Mouse (Mus musculus): Measurements from ENCODE around the gene Ccna2.

- TF ChIP-seq CTCF (IDR thresholded peaks at IDR 0.05; ENCODE audit: extremely low read depth, insufficient read depth, insufficient read length, insufficient replicate concordance) (no peak), POLR2A (IDR thresholded peaks at IDR 0.05; ENCODE audit: low read depth, low read length) (no peak)
Observed at GRCm38 (mm10) chr3:36522137-36522536, 49.8 kb downstream of the Ccna2 start.

Data from spleen, adult 2 months (tissue).